Mouse (Mus musculus) stomach, adult 2 months (tissue): ENCODE measurements around the gene Cacna1h. TPM values are rescaled to one million over a fixed set of nuclear protein-coding genes. Genes with fewer than 3 reads are reported as not detected.

Source experiments
- polyA plus RNA-seq: library from polyadenylated mRNA; depleted of rRNA; stranded (reverse); fragments of >200 nt; gene quantifications from 2 replicates; pipeline ENCODE4 v1.2.3, GENCODE M21; 2012; rRNA removed

Cacna1h gene
- 13.5 and 16.6 TPM in 2 replicates for polyA plus RNA-seq

DNA sequence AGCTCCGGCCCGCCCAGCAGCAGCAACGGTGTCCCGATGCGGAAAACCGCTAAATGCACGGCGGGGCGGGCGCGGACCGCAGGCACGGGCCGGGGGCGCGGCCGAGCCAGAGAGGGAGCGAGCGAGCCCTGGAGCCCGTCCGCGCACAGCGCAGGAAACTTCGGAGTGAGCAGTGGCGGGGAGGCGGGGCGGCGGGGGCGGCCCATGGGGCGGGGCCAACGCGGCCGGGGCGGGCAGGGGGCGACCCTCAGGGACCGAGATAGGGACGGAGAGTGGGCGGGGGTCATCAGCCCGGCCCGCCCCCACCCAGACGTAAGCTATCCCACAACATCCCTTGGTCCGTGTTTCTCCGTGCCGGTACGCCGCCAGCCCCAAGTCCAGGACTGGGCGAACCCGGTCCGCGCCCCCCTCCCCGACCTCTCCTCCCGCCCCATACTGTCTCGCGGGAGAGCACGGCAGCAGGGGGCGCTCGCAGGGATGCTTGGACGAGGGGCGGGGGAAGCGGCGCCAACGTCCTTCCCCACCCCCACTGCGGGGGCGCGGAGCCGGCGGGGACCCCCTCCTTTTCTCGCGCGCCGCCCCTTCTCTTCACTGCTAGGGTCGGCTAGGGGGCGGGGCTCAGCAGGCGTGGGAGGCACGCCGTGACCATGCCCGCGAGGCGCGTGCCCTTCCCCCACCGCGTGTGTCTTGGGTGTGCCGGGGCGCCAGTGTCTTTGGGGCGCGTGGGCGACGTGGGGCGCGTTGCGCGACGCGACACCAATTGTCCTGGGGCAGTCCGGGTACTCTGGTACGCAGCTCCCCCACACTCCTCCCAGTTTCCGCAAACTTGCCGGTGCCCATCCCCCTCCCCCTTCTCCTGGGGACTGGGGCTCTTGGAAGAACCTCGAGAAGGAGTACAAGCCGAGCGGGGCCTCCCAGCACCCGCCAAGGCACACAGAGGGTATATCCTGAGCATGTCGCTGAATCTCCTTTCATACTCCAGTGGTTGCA lies at the start of gene Cacna1h:
TSS of gene Cacna1h (minus strand) at position 167 of the 990 bp plus-strand sequence.

DNA sequence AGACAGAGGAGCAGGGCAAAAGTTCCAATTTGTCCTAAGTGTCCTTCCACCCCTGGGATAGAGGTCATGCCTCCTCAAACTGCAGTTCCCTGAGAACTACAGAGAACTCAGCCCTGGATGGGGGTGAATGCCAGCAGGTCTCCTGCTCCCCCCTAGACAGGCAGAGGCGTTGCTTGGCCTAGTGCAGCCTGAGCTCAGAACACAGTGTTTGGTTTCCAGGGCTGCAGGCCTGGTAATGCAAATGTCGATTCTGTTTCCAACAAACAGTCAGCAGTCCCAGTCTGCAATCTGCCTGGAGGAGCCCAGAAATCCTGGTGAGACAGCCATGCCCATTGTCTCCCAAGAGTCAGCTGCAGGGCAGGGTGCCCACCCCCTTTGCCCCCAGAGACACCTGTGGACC lies 20.7 kb upstream of the Cacna1h start, which contains the start of gene Tekt4:
TSS of gene Tekt4 (plus strand) at position 344 of the 400 bp plus-strand sequence.

DNA sequence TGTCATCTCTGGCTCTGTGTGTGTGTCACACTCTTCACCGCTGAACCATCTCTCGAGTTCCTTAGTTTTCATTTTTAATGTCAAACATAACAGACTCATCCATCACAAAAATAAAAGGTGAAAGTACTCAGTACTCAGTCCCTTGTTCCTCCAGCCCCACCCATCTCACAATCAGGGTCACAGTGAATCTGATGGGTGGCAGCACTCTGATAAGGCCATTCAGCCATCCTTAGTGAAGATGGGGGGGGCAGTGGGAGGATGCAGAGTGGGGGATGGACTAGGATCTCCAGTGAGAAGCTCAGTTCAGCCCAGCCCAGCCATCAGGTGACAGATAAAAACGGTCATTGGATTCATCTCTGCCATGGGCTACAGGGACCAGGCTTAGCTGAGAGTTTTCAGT lies 64.6 kb downstream of the Cacna1h start, which contains the start of gene Tpsg1:
TSS of gene Tpsg1 (plus strand) at position 301 of the 400 bp plus-strand sequence.

DNA sequence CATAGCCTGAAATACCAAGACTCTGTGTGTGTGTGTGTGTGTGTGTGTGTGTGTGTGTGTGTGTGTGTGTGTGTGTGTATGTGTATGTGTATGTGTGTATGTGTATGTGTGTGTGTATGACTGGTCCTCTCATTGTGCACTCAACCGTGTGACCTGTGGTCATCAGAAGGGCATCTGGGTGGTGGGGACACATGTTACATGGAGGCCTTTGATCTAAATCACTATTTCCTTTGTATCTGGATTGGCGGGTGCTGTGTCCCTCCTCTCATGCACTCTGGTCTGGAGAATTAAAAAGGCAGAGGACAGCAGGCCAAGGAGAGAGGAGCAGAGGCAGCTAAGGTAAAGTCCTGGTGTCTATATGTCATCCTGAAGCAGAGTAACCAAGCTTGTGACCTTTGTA lies 67.6 kb downstream of the Cacna1h start, which contains the start of gene Tpsb2:
TSS of gene Tpsb2 (plus strand) at position 301 of the 400 bp plus-strand sequence.

DNA sequence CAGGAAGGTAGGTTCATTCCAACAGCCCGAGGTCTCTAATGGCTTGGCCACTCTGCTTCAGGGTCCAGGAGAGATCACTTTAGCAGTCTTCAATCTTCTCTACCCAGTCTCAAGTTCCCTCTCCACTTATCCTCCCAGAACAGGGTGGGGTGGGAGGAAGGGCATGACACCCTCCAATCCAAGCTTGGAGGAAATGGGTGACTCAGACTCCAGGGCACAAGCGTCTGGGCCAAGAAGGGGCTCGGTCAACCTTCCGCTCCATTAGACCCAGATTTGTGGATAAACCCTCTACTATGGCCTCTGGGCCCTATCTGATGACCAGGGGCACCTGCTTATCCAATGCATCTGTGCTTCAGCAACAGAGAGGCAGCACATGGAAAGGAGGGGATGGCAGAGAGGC lies 88.1 kb downstream of the Cacna1h start, which contains the start of gene Tpsab1:
TSS of gene Tpsab1 (minus strand) at position 101 of the 400 bp plus-strand sequence.

Other genes starting within 250 kb of the Cacna1h start
- gene BC003965, start 249.2 kb downstream of the Cacna1h start, polyA plus RNA-seq = 8.0 and 10.1 TPM in 2 replicates
- 8.7 and 10.6 TPM in 2 replicates for gene Unkl, start 245.4 kb downstream of the Cacna1h start, polyA plus RNA-seq
- gene Gnptg, start 193.7 kb downstream of the Cacna1h start, polyA plus RNA-seq = 15.3 and 17.3 TPM in 2 replicates
- 7.8 and 11.4 TPM in 2 replicates for gene Tsr3, start 193.6 kb downstream of the Cacna1h start, polyA plus RNA-seq
- 5.8 and 9.5 TPM in 2 replicates for gene Baiap3, start 177.4 kb downstream of the Cacna1h start, polyA plus RNA-seq
- 37.9 and 44.5 TPM in 2 replicates for gene Ube2i, start 159.2 kb downstream of the Cacna1h start, polyA plus RNA-seq
- gene Prss34, start 135.4 kb downstream of the Cacna1h start, polyA plus RNA-seq = 0.10 TPM in 1 of 2 replicates, not detected in the other
- 0.06 and 0.09 TPM in 2 replicates for gene Prss28, start 125.1 kb downstream of the Cacna1h start, polyA plus RNA-seq
- not detected in 2 replicates for gene Prss29, start 115.1 kb downstream of the Cacna1h start, polyA plus RNA-seq
- 6.2 and 33.9 TPM in 2 replicates for gene Tpsab1, start 88.2 kb downstream of the Cacna1h start, polyA plus RNA-seq
- gene Tpsb2, start 67.5 kb downstream of the Cacna1h start, polyA plus RNA-seq = 17.3 and 32.1 TPM in 2 replicates
- 1.5 and 2.3 TPM in 2 replicates for gene Tpsg1, start 64.5 kb downstream of the Cacna1h start, polyA plus RNA-seq
- 0.31 TPM in 1 of 2 replicates, not detected in the other for gene Tekt4, start 20.8 kb upstream of the Cacna1h start, polyA plus RNA-seq
- gene Sstr5, start 63.5 kb upstream of the Cacna1h start, polyA plus RNA-seq = 0.04 TPM in 1 of 2 replicates, not detected in the other
- 0.38 and 0.73 TPM in 2 replicates for gene Sox8, start 136.9 kb upstream of the Cacna1h start, polyA plus RNA-seq
- 9.1 and 11.0 TPM in 2 replicates for gene Lmf1, start 145.3 kb upstream of the Cacna1h start, polyA plus RNA-seq